Mouse (Mus musculus) layer of hippocampus, postnatal 36 days (tissue): ENCODE results near the gene Akap12. TPM values are rescaled to one million over a fixed set of nuclear protein-coding genes. Genes with fewer than 3 reads are reported as not detected.

Source experiments
- DNase-seq, 2 experiments: peaks; one replicate each; pipeline ENCODE4 v3.0.0; 2022
- total RNA-seq, 2 experiments: library from RNA; stranded (reverse); gene quantifications; 2 replicates each; pipeline ENCODE4 v1.2.3; 2021

Akap12 gene
- total RNA-seq, 2 experiments from 2014 or later = 10.6 to 14.6 TPM

GRCm38 (mm10) chr10:4364618-4365017 is 98.4 kb downstream of the Akap12 start:
- DNase-seq = no peak

GRCm38 (mm10) chr10:4370105-4370504 is 103.9 kb downstream of the Akap12 start:
- DNase-seq = no peak

DNA sequence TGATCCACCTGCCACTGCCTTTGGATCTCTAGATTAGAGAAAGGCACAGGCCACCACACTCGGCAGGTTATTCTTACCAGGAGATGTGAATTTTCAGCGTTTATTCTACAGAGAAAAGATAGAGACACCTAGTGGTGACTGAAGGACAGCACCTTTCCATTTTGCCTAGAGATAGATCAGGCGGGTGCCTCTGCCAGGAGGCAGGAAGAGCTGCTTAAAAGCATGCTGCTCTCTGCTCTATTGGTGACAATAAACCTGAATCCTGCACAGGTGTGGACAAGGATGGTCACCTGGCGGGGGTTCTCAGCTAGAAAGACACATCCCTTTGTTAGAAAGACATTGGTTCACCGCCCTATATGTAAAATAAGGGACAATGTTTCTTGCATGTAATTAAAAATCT is 105.8 kb downstream of the Akap12 start:
- DNase-seq = no peak

DNA sequence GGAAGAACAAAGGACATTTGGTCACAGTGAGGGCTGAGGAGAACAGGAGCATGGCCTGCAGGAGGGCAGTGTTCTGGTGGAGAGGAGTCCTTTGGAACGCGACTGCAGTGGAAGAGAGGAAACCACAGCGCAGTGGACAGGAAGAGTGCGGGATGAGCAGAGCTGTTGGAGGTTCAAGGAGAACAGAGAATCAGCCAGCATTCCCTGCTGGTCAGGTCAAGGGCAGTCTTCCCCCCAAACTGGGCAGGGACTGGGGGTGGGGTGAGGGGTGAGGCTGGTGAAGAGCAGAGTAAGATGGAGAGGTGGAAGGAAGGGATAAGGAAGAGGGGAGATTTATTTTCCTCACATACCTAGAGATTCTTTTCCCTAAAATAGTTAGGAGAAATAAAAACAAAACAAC is 107.4 kb downstream of the Akap12 start:
- DNase-seq = no peak

DNA sequence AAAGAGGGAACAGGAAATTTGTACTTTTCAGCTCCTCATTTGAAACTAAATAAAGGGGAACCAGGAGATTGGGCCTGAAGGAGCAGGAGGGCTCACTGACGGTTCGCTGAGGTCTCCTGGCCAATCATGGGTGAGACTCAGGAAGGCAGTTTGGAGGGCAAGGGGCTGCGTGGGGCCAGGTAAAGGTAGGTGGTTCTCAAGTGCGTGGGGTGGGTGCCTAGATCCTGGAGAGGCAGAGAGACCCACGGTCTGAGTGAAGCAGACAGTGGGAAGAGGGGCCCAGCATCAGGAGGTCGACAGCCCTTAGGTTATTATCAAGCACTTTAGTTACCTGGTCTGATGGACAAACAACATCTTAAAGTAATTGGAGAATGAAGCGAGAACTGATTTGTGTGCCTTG is 108.1 kb downstream of the Akap12 start:
- no peak for DNase-seq

GRCm38 (mm10) chr10:4374734-4375133 is 108.6 kb downstream of the Akap12 start:
- DNase-seq = no peak

GRCm38 (mm10) chr10:4375267-4375666 is 109.1 kb downstream of the Akap12 start:
- DNase-seq = no peak

GRCm38 (mm10) chr10:4376461-4376860 is 110.3 kb downstream of the Akap12 start:
- no peak for DNase-seq

DNA sequence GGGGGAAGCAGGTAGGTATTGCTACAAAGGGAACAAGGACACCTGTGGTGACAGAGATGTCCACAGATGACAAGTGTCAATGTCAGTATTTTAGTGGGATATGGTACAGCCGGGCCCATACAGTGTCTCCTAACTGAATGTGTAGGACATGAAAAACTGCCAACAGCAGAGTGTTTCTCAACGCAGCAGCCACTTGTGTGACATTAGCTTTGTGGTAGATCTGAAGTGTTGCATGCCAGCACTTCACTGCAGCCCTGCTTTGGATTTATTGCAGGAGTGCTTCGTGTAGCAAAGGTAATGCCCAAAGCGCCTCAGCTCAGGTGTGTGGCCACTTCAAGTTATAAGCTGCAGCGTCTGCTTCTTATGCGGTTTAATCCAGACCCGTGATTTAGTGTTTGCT is 110.8 kb downstream of the Akap12 start:
- DNase-seq = no peak

DNA sequence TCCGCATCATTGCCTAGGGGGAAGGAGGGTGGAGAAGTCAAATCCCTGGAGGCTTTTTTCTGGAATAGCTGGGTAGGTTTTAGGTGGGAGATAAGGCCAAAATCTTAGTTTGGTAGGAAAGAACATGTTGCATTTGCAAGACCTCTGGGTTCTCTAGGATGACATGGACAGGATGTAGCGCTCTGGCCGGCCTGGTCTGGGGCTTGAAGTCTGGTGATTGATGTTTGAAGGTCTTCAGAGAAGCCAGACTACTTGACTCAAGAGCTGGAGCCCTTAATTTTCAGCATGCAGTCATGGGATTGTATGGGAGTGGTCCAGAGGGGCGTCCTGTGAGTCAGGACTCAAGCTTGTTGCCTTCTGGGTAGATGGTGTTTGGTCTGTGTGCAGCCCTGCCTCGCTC is 114.6 kb downstream of the Akap12 start:
- no peak for DNase-seq

DNA sequence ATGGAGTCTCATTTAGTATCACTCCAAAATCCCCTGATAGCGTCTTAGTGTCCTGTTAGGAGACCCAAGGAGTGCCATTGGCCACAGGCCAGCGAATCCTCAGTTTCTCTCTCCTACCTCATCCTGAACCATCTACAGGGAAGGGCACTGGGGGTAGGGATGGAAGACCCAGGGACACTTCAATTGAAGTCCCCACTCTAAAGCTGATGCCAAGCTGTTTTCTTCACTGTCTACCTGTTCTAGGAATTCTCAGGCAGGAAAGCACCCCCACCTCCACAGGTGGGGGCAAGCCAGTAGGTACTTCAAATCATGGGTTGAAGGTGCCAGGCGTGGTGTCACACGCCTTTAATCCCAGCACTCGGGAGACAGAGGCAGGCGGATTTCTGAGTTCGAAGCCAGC is 118.1 kb downstream of the Akap12 start:
- no peak for DNase-seq

GRCm38 (mm10) chr10:4386609-4387591 is 120.7 kb downstream of the Akap12 start:
- DNase-seq = peak; percentile 91 to 92

DNA sequence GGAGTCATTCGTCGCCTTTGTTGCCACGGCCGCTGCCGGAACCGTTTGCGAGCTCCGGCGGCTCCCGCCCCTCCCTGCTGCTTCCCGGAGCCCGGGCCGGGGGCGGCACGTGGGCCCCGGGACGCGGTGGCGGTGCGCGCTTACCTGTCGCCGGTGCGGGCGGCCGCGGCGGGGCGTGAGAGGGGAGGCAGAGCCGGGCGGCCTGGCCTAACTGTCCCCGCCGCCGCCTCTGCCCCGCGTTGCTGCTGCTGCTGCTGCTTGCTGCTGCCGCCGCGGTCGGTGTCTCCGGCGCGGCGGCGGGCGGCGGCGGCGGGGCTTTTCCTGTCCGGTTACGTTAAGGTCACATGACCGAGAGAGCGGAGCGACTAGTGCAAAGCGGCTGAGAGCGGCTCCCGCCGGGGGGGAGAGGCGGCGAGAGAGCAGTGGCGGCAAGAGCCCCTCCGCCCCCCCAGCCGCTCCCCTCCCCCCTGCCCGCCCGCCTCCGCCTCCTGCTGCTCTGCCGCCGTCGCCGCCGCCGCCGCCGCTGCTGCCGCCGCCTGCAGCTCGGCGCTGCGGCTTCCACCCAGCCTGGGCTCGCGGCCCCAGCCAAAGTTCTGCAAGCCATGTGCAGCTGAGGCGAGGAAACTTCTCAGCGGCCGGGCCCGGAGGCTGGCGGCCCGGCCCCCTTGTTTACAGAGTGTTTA is 121.7 kb downstream of the Akap12 start, which contains the start of gene Zbtb2:
TSS of gene Zbtb2 (minus strand) at position 408 of the 683 bp plus-strand sequence.
- peak; percentile 61 to 65 for DNase-seq

DNA sequence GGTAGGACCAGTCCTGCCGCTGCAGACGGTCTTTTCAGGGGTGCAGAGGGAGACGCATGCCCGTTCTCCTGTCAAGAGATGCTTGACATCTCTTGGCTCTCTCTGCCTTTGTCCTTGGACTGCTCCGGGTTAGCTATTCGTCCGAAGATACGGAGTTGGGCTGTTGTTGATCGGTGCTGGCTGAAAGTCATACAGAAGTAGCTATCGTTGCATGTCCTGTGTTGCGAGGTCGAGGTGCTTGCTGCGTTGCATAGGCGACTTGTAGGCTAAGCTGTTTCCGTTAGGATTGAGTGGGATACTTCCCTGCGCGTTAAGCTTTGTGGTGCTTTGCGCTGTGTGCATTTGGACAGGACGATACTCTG is 122.2 kb downstream of the Akap12 start:
- DNase-seq = no peak

DNA sequence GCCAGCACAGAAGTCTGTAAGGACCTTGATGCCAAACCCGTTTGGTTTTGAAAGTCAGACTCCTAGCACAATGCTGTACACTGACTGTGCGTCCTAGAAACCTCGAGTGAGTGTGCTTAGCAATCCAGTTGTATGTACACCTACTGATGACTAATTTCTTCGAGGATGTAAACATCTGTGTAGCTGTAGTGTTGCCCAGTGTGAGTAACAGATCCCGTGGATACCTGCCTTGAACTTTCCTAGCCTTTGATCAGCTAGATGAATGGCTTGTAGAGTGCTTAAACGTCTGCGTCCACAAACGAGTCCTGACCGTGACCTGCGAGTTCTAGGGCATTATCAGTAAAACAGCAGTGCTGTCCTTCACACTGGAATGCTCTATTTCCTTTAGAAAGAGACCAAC is 122.9 kb downstream of the Akap12 start:
- DNase-seq = no peak

DNA sequence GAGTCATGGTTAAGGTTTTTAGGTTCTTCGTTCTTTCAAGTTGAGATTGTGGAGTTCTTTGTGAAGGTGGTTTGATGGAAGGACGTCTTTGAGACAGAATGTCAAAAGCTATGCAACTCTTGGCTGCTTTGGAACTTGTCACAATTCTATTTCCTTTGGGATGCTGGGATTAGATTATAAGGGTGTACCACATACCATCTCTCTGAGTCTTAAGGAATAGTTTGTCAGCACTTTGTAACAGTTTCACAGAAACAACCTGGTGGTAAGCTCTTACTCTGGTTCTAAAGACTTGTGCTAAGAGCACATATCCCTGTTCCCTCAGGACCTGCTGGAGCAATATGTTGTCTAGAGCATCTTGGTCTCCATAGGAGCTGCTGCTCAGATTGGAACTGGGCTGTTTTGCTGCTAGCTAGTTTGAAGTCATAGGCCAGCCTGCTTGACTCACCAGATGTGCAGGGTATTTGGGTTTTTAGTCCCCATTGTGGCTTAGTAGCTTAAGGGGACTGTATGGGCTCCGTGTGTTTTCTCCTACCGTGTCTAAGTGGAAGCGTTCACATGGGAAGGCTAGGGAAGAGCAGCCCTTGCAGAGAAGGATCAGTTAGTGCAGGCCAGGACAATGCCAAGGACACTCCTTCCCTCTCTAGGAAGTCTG is 123.4 kb downstream of the Akap12 start:
- DNase-seq = no peak

- DNase-seq = no peak
Measured at GRCm38 (mm10) chr10:4390550-4390949, 124.4 kb downstream of the Akap12 start.

DNA sequence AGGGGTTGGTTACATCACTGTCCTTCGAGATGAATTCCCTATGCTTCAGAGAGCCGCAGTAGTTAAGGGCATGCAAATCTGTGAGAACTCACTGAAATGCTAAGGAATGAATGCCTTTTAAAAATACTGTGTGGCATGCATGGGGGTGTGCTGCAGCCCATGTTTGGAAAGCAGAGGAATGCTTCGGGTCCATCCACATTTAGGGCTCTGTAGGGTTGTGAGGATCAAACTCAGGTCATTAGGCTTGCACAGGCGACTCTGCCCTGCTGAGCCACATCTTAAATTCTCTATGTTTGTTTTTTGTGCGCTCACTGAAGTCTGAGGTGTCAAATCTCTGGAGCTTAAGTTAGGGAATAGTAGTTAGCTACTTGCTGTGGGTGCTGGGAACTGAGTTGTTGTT is 124.9 kb downstream of the Akap12 start:
- no peak for DNase-seq

DNA sequence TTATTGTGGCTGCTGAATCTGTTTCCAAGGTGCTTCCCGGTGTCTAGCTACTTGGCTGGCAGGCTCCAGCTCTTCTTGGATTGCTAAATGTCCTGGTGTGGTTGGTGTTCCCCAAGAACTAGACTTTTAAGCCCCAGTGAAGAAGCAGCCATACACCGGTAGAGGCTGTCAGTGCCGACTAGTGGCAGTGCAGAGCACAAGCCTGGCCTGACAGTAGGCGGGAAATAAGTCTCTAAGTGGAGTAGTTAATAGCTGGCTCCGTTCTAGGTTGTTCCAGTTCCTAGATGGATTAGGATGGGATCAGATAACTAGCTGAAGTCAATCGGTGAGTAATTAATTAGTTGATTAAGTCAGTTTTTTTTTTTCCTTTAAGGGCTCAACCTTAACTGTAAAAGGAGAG is 125.7 kb downstream of the Akap12 start:
- no peak for DNase-seq

DNA sequence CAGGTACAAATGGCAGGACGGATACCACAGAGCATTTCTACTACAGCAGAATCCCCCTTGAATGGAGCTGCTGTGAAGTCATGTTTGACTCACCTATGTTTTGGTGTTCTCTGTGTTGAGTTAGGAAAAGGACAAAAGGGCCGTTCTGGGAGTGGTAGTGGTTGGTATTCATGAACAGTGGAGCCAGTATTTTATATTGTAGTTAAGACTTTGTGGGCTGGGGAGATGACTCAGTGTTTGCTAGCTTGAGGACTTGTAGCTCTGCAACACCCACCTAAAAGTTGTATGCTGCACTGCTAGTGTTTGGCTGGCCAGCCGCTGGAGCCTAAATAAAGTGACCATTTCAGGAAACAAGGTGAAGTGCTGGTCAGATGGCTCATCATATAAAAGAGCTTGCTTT is 129.1 kb downstream of the Akap12 start:
- DNase-seq = no peak

- DNase-seq = no peak
Measured at GRCm38 (mm10) chr10:4398058-4398457, 131.9 kb downstream of the Akap12 start.

DNA sequence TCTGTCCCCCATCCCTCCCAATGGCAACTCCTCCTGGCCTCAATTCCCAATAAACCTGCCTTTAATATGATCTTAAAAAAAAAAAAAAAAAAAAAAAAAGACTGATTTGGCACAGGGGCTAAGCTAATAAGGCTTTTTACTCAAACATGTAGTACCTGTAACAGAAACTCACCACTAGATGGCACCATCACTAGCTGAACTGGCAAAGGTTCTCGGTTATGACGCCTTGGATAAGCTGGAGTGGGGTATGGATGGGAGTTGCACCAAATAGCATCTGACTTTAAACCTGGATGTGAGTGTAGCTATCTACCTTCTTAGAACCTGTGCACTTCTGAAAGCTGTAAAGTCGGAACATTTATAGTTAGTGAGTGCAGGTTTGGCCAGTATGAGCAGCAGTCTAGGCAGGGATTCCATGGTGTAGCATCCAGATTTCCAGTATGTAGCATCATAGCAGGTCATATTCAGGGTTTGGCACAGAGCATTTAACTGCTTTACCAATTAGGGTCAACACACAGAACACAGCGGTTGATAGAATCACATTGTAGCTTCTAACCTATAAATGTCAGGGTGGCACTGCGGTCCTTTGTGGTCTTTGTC is 138.8 kb downstream of the Akap12 start:
- no peak for DNase-seq

DNA sequence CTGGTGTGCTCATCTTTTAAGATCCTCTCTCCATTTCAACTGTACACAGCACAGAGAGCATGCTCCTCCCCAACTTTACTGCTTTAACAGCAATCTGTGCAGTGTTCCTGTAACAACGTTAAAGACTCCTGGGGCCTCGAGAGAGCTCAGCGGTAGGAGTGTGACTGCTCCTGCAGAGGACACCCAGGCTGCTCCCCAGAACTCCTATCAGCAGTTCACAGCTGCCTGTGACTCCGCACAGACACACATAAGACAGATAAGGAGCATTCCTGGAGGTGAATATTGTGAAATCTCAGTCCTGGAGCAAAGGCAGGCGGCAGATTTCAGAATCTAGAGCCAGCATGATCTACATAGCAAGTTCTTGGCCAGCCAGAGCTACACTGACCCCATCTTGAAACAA is 139.3 kb downstream of the Akap12 start:
- DNase-seq = no peak
